Mouse (Mus musculus) CD4-positive, CD25-positive, alpha-beta regulatory T cell, adult 2 months (primary cell): ENCODE results near the gene Trim38.
"Not testable (repeated sequence)": the region's sequence is repeated elsewhere in the genome, so short reads cannot be mapped to it uniquely, and the experiment has no call there.

Experiments
- DNase-seq: peaks from one replicate; pipeline ENCODE4 v3.0.0-alpha.2; 2012; ENCODE audit warnings: low read depth, low spot score

Gene Trim38

GRCm38 (mm10) chr13:23769613-23770012 is at the start of gene Trim38:
TSS of gene Trim38 (plus strand) at chr13:23769913.
- not testable (repeated sequence) for DNase-seq

- no peak for DNase-seq
Observed at GRCm38 (mm10) chr13:23724239-23724638, 45.5 kb upstream of the Trim38 start.

- no peak for DNase-seq
Observed at GRCm38 (mm10) chr13:23725213-23725612, 44.5 kb upstream of the Trim38 start.

GRCm38 (mm10) chr13:23728472-23729191 is 41.1 kb upstream of the Trim38 start:
- no peak for DNase-seq

GRCm38 (mm10) chr13:23729192-23729525 is 40.6 kb upstream of the Trim38 start:
- no peak for DNase-seq

GRCm38 (mm10) chr13:23729706-23730105 is 40.0 kb upstream of the Trim38 start:
- DNase-seq, result no peak

GRCm38 (mm10) chr13:23730479-23730878 is 39.2 kb upstream of the Trim38 start:
- no peak for DNase-seq

- DNase-seq, result peak; percentile 77
Observed at GRCm38 (mm10) chr13:23732156-23732804, 37.4 kb upstream of the Trim38 start.

GRCm38 (mm10) chr13:23737091-23737490 is 32.6 kb upstream of the Trim38 start:
- no peak for DNase-seq

- peak; percentile 35 for DNase-seq
Observed at GRCm38 (mm10) chr13:23738041-23738440, 31.7 kb upstream of the Trim38 start.

- DNase-seq, result peak; percentile 93
Observed at GRCm38 (mm10) chr13:23738677-23739068, 31.0 kb upstream of the Trim38 start, which contains the start of gene Hist1h1c. TSS of gene Hist1h1c (plus strand) at chr13:23738808.

- peak; percentile 93 for DNase-seq
Observed at GRCm38 (mm10) chr13:23739069-23739921, 30.4 kb upstream of the Trim38 start.

- peak; percentile 91 for DNase-seq
Observed at GRCm38 (mm10) chr13:23739922-23740252, 29.8 kb upstream of the Trim38 start.

GRCm38 (mm10) chr13:23740256-23740840 is 29.4 kb upstream of the Trim38 start:
- no peak for DNase-seq

- no peak for DNase-seq
Observed at GRCm38 (mm10) chr13:23740910-23741309, 28.8 kb upstream of the Trim38 start.

- DNase-seq, result no peak
Observed at GRCm38 (mm10) chr13:23742007-23742406, 27.7 kb upstream of the Trim38 start.

GRCm38 (mm10) chr13:23743215-23743614 is 26.5 kb upstream of the Trim38 start:
- DNase-seq, result no peak

GRCm38 (mm10) chr13:23743963-23744362 is 25.8 kb upstream of the Trim38 start:
- DNase-seq, result no peak

GRCm38 (mm10) chr13:23744421-23745380 is 25.0 kb upstream of the Trim38 start:
- no peak for DNase-seq

GRCm38 (mm10) chr13:23745381-23746161 is 24.1 kb upstream of the Trim38 start, which contains the start of gene Hist1h3c:
TSS of gene Hist1h3c (minus strand) at chr13:23745602.
- peak; percentile 91 for DNase-seq
